ENCODE assay signal across 8 mouse cellular contexts in genomic region chr5:134638461-134639268, GRCm38 (mm10). TPM values are rescaled to one million over a fixed set of nuclear protein-coding genes. Genes with fewer than 3 reads are reported as not detected.
DNase-seq lines count a peak whose midpoint lies in the region; ATAC-seq and TF ChIP-seq lines count a peak whose summit lies in the region.

No protein-coding gene starts in this region.

- peak overlapping the region; percentile 81 for H3K4me2 ChIP-seq in limb, embryonic 14.5 days (replicated peaks; ENCODE audit: low read depth, low read length, severe bottlenecking)
- peak overlapping the region; percentile 67 for H3K4me2 ChIP-seq in stomach, embryonic 15.5 days

- H3K9me3 ChIP-seq in ES-E14 (ENCODE audit: control insufficient read depth, insufficient read depth, low read depth, low read length): no peaks in the 10 kb centered on the region
- H3K9me3 ChIP-seq in limb, embryonic 14.5 days (ENCODE audit: control insufficient read depth, low read length): no peaks in the 10 kb centered on the region
- H3K9me3 ChIP-seq in stomach, embryonic 15.5 days: no peaks in the 10 kb centered on the region

- H3K36me3 ChIP-seq in kidney, adult 2 months (ENCODE audit: control insufficient read depth, insufficient read depth, low read length): peaks cover 3% of the 10 kb centered on the region; the same call in 1 of the 2 replicates
- H3K36me3 ChIP-seq in ES-E14 (ENCODE audit: control insufficient read depth, insufficient read depth, low read length, poor library complexity, severe bottlenecking): peaks cover 11% of the 10 kb centered on the region
- peaks cover 26% of the 10 kb centered on the region for H3K36me3 ChIP-seq in limb, embryonic 14.5 days (ENCODE audit: control insufficient read depth, insufficient read depth, low read length)
- H3K36me3 ChIP-seq in stomach, embryonic 15.5 days: peaks cover 13% of the 10 kb centered on the region

- peak; percentile 67 for ATAC-seq in limb, embryonic 14.5 days (ENCODE audit: low FRiP score, low read depth)
- ATAC-seq in stomach, embryonic 15.5 days (ENCODE audit: insufficient read depth, low FRiP score, low read depth): peak; percentile 76

- H3K4me3 ChIP-seq in kidney, adult 2 months (ENCODE audit: insufficient read depth, low read depth, low read length): peak overlapping the region; percentile 73
- peak overlapping the region; percentile 90 to 94 for H3K4me3 ChIP-seq in ES-E14 (ENCODE audit: insufficient read depth in 1 of 2, low read depth in 1 of 2, low read length in 2 of 2, poor library complexity in 1 of 2, severe bottlenecking in 1 of 2)
- H3K4me3 ChIP-seq in embryonic fibroblast, embryonic 13.5 days (ENCODE audit: insufficient read depth, low read length): peak overlapping the region; percentile 98
- H3K4me3 ChIP-seq in limb, embryonic 14.5 days (replicated peaks; ENCODE audit: low read length): peak overlapping the region; percentile 99
- H3K4me3 ChIP-seq in stomach, embryonic 15.5 days (replicated peaks): peak overlapping the region; percentile 68

- in situ Hi-C loops in ES-E14 (cut with MboI; ENCODE audit: low sequenced_read_pairs in 2 of 2, unreplicated experiment in 2 of 2): no loop called here

- H3K4me1 ChIP-seq in kidney, adult 2 months (ENCODE audit: control insufficient read depth, insufficient read depth, low read length): peaks cover 7% of the 10 kb centered on the region
- H3K4me1 ChIP-seq in ES-E14 (ENCODE audit: control insufficient read depth in 2 of 2, insufficient read depth in 2 of 2, low read length in 2 of 2, poor library complexity in 1 of 2): peaks cover 2 to 7% of the 10 kb centered on the region in 2 experiments; a peak in 2 of 4 replicates
- H3K4me1 ChIP-seq in embryonic fibroblast, embryonic 13.5 days (ENCODE audit: control insufficient read depth, insufficient read depth, low read length): peaks cover 4% of the 10 kb centered on the region; the same call in 1 of the 2 replicates
- H3K4me1 ChIP-seq in limb, embryonic 14.5 days (ENCODE audit: control insufficient read depth, insufficient read depth, low read length): peaks cover 14% of the 10 kb centered on the region
- H3K4me1 ChIP-seq in stomach, embryonic 15.5 days: peaks cover 6% of the 10 kb centered on the region; the same call in 1 of the 2 replicates

- H3K27me3 ChIP-seq in kidney, adult 2 months (replicated peaks; ENCODE audit: control insufficient read depth, insufficient read depth, low read length): no peaks in the 10 kb centered on the region
- no peaks in the 10 kb centered on the region for H3K27me3 ChIP-seq in limb, embryonic 14.5 days (ENCODE audit: control insufficient read depth, insufficient read depth, low read length)
- H3K27me3 ChIP-seq in stomach, embryonic 15.5 days (replicated peaks): no peaks in the 10 kb centered on the region

- H3K27ac ChIP-seq in kidney, adult 2 months (ENCODE audit: insufficient read depth, low read depth, low read length): peak overlapping the region; percentile 83
- peak overlapping the region; percentile 95 for H3K27ac ChIP-seq in ES-E14 (ENCODE audit: insufficient read depth, low read depth, low read length, poor library complexity, severe bottlenecking)
- H3K27ac ChIP-seq in embryonic fibroblast, embryonic 13.5 days (ENCODE audit: insufficient read depth, low read length): peak overlapping the region; percentile 86
- H3K27ac ChIP-seq in limb, embryonic 14.5 days (replicated peaks; ENCODE audit: low read depth, low read length): peak overlapping the region; percentile 93
- H3K27ac ChIP-seq in stomach, embryonic 15.5 days: peak overlapping the region; percentile 95

- peak overlapping the region; percentile 99 for H3K9ac ChIP-seq in ES-E14 (ENCODE audit: insufficient read depth, low read depth, low read length, poor library complexity, severe bottlenecking)
- H3K9ac ChIP-seq in limb, embryonic 14.5 days (ENCODE audit: low read depth, low read length, severe bottlenecking): peak overlapping the region; percentile 99
- H3K9ac ChIP-seq in stomach, embryonic 15.5 days: peak overlapping the region; percentile 92

- WGBS in kidney, adult 2 months: under 1% methylated on average over 84 of the region's 85 CpGs
- under 1% methylated on average over 60 of the region's 85 CpGs for WGBS in limb, embryonic 14.5 days
- under 1% methylated on average over 84 of the region's 85 CpGs for WGBS in stomach, embryonic 15.5 days

- no peak for TF ChIP-seq CTCF in kidney, adult 2 months (conservative IDR thresholded peaks at IDR 0.05; ENCODE audit: insufficient read depth, insufficient read length, low read depth, low read length)
- TF ChIP-seq CTCF in embryonic fibroblast, embryonic 13.5 days (IDR thresholded peaks at IDR 0.05; ENCODE audit: borderline replicate concordance, insufficient read depth, low read length): no peak

- DNase-seq in kidney, adult 2 months: no peak
- DNase-seq in kidney, postnatal 10 days: no peak
- DNase-seq in ES-E14 (ENCODE audit: low read depth, low spot score): no peak
- DNase-seq in limb, embryonic 14.5 days (ENCODE audit: low spot score): no peak
- no peak for DNase-seq in adrenal gland, adult 2 months
- no peak for DNase-seq in gastrocnemius, postnatal 10 days

- TF ChIP-seq POLR2A in kidney, adult 2 months (IDR thresholded peaks at IDR 0.05; ENCODE audit: low read depth, low read length): no peak
- no peak for TF ChIP-seq POLR2A in embryonic fibroblast, embryonic 13.5 days (IDR thresholded peaks at IDR 0.05; ENCODE audit: low read depth, low read length)
- TF ChIP-seq POLR2A in limb, embryonic 14.5 days (IDR thresholded peaks at IDR 0.05; ENCODE audit: borderline replicate concordance, extremely low read depth, insufficient read depth, insufficient read length): no peak

TF ChIP-seq in ES-E14, 5 proteins besides CTCF, POLR2A, EP300 and RAD21:
- TF ChIP-seq MAFK (IDR thresholded peaks at IDR 0.05; ENCODE audit: insufficient read depth, low read depth, low read length) (no peak), CHD2 (IDR thresholded peaks at IDR 0.05; ENCODE audit: low read depth, low read length) (no peak), HCFC1 (IDR thresholded peaks at IDR 0.05; ENCODE audit: borderline replicate concordance, insufficient read depth, low read length) (no peak; the same call in 1 of the 2 replicates), ZC3H11A (IDR thresholded peaks at IDR 0.05; ENCODE audit: borderline replicate concordance, low read depth, low read length) (no peak), ZNF384 (IDR thresholded peaks at IDR 0.05; ENCODE audit: low read depth, low read length) (no peak)
TF ChIP-seq in ES-E14: peak in this region for 0.

RNA-seq across cellular contexts. Expression of gene Eif4h, which starts 0.6 kb away (rescaled TPM):
- 192 and 218 TPM in 2 replicates for polyA plus RNA-seq in kidney, adult 2 months (2012; rRNA removed)
- 263 and 322 TPM in 2 replicates for total RNA-seq in ES-E14 (2012; rRNA removed)
- polyA plus RNA-seq in embryonic fibroblast, embryonic 13.5 days (2011; ENCODE audit: insufficient read length, low read depth, missing spikeins): 208 and 219 TPM in 2 replicates
- polyA plus RNA-seq in limb, embryonic 14.5 days (2012; rRNA removed): 342 and 403 TPM in 2 replicates
- polyA plus RNA-seq in limb, embryonic 14.5 days (2014; fragmentation: Nextera tagmentation; extraction: Ambion mirVana): 424 and 440 TPM in 2 replicates
- polyA plus RNA-seq in stomach, embryonic 15.5 days (2015; fragmentation: Nextera tagmentation; extraction: Ambion mirVana): 415 and 416 TPM in 2 replicates
- 100 to 1,000 TPM; 243 to 252 TPM for total RNA-seq in adrenal gland, adult 2 months (2021)
- 186 and 212 TPM in 2 replicates for polyA plus RNA-seq in adrenal gland, adult 2 months (2012; rRNA removed)
- total RNA-seq in gastrocnemius, postnatal 10 days (2021): 100 to 1,000 TPM; 151 to 159 TPM

RNA-seq across cellular contexts. Expression of gene Lat2, which starts 23.8 kb away (rescaled TPM):
- polyA plus RNA-seq in kidney, adult 2 months (2012; rRNA removed): 1.8 and 3.3 TPM in 2 replicates
- 3.6 and 4.3 TPM in 2 replicates for total RNA-seq in ES-E14 (2012; rRNA removed)
- polyA plus RNA-seq in embryonic fibroblast, embryonic 13.5 days (2011; ENCODE audit: insufficient read length, low read depth, missing spikeins): 0.40 and 2.3 TPM in 2 replicates
- 4.0 and 4.4 TPM in 2 replicates for polyA plus RNA-seq in limb, embryonic 14.5 days (2012; rRNA removed)
- polyA plus RNA-seq in limb, embryonic 14.5 days (2014; fragmentation: Nextera tagmentation; extraction: Ambion mirVana): 3.1 and 3.7 TPM in 2 replicates
- 3.0 and 4.0 TPM in 2 replicates for polyA plus RNA-seq in stomach, embryonic 15.5 days (2015; fragmentation: Nextera tagmentation; extraction: Ambion mirVana)
- 1 to 10 TPM; 2.8 to 6.3 TPM for total RNA-seq in adrenal gland, adult 2 months (2021)
- polyA plus RNA-seq in adrenal gland, adult 2 months (2012; rRNA removed): 1.9 and 2.7 TPM in 2 replicates
- 1 to 10 TPM; 1.8 to 3.2 TPM for total RNA-seq in gastrocnemius, postnatal 10 days (2021)

RNA-seq across cellular contexts. Expression of gene Limk1, which starts 49.7 kb away (rescaled TPM):
- polyA plus RNA-seq in kidney, adult 2 months (2012; rRNA removed): 7.3 and 7.9 TPM in 2 replicates
- 14.0 and 15.9 TPM in 2 replicates for total RNA-seq in ES-E14 (2012; rRNA removed)
- 16.5 and 18.0 TPM in 2 replicates for polyA plus RNA-seq in embryonic fibroblast, embryonic 13.5 days (2011; ENCODE audit: insufficient read length, low read depth, missing spikeins)
- 31.9 and 40.2 TPM in 2 replicates for polyA plus RNA-seq in limb, embryonic 14.5 days (2012; rRNA removed)
- 8.6 and 9.3 TPM in 2 replicates for polyA plus RNA-seq in limb, embryonic 14.5 days (2014; fragmentation: Nextera tagmentation; extraction: Ambion mirVana)
- 5.9 TPM in 2 replicates for polyA plus RNA-seq in stomach, embryonic 15.5 days (2015; fragmentation: Nextera tagmentation; extraction: Ambion mirVana)
- total RNA-seq in adrenal gland, adult 2 months (2021): 10 to 100 TPM; 20.6 to 22.1 TPM
- polyA plus RNA-seq in adrenal gland, adult 2 months (2012; rRNA removed): 36.5 and 38.4 TPM in 2 replicates
- 10 to 100 TPM in 1 of 2 experiments, 1 to 10 TPM in 1; 8.4 to 11.4 TPM for total RNA-seq in gastrocnemius, postnatal 10 days (2021)

RNA-seq across cellular contexts. Expression of gene Rfc2, which starts 57.5 kb away (rescaled TPM):
- 65.5 and 76.4 TPM in 2 replicates for polyA plus RNA-seq in kidney, adult 2 months (2012; rRNA removed)
- 165 and 168 TPM in 2 replicates for total RNA-seq in ES-E14 (2012; rRNA removed)
- 64.6 and 81.8 TPM in 2 replicates for polyA plus RNA-seq in embryonic fibroblast, embryonic 13.5 days (2011; ENCODE audit: insufficient read length, low read depth, missing spikeins)
- 229 and 246 TPM in 2 replicates for polyA plus RNA-seq in limb, embryonic 14.5 days (2012; rRNA removed)
- polyA plus RNA-seq in limb, embryonic 14.5 days (2014; fragmentation: Nextera tagmentation; extraction: Ambion mirVana): 241 and 262 TPM in 2 replicates
- polyA plus RNA-seq in stomach, embryonic 15.5 days (2015; fragmentation: Nextera tagmentation; extraction: Ambion mirVana): 257 and 262 TPM in 2 replicates
- 10 to 100 TPM; 40.0 to 48.4 TPM for total RNA-seq in adrenal gland, adult 2 months (2021)
- 25.2 and 29.5 TPM in 2 replicates for polyA plus RNA-seq in adrenal gland, adult 2 months (2012; rRNA removed)
- 10 to 100 TPM; 18.8 to 25.7 TPM for total RNA-seq in gastrocnemius, postnatal 10 days (2021)
